Mouse (Mus musculus) embryonic facial prominence, embryonic 11.5 days (tissue): ENCODE measurements at regions not wholly inside any gene's neighbourhood (a gene's known extent, or its start where the extent isn't known, plus 50 kb on each side); places are given as distances from the start of the nearest gene placed in this dataset.

ENCODE experiments used
- ATAC-seq: fragments of 200-750 bp; cut with Nextera tagmentation; replicated peaks from 2 replicates; pipeline ENCODE4 v1.8.0; 2017; ENCODE audit warnings: low read depth; ENCODE audit not compliant: insufficient number of reproducible peaks, low FRiP score, low TSS enrichment
- DNase-seq: peaks from one replicate; pipeline ENCODE4 v3.0.0-alpha.2; 2015; ENCODE audit warnings: low spot score
- H3K27ac ChIP-seq: fragments of 300-500 bp; sonication (generic); replicated peaks from 2 replicates; pipeline ENCODE4 v1.5.1; 2014; ENCODE audit warnings: mild to moderate bottlenecking, low read depth, low read length, control low read depth
- H3K27me3 ChIP-seq: fragments of 300-500 bp; sonication (generic); 2 replicates; pipeline ENCODE4 v1.6.1; 2014; ENCODE audit warnings: mild to moderate bottlenecking, low read length, moderate library complexity, mixed read lengths; ENCODE audit not compliant: control insufficient read depth, insufficient read depth
- H3K36me3 ChIP-seq: fragments of 300-500 bp; sonication (generic); replicated peaks from 2 replicates; pipeline ENCODE4 v1.6.1; 2014; ENCODE audit warnings: low read depth, mild to moderate bottlenecking, low read length, moderate library complexity, mixed read lengths; ENCODE audit not compliant: control insufficient read depth, insufficient read depth
- H3K4me1 ChIP-seq: fragments of 300-500 bp; sonication (generic); 2 replicates; pipeline ENCODE4 v1.6.1; 2014; ENCODE audit warnings: low read length, mixed read lengths; ENCODE audit not compliant: control insufficient read depth, insufficient read depth
- H3K4me2 ChIP-seq: fragments of 300-500 bp; sonication (generic); 2 replicates; pipeline ENCODE4 v1.6.1; 2014; ENCODE audit warnings: low read depth, mild to moderate bottlenecking, control low read depth, low read length, moderate library complexity
- H3K4me3 ChIP-seq: fragments of 300-500 bp; sonication (generic); 2 replicates; pipeline ENCODE4 v1.5.1; 2014; ENCODE audit warnings: low read depth, low read length, control low read depth
- H3K9ac ChIP-seq: fragments of 300-500 bp; sonication (generic); replicated peaks from 2 replicates; pipeline ENCODE4 v1.6.1; 2014; ENCODE audit warnings: mild to moderate bottlenecking, control low read depth, low read length
- H3K9me3 ChIP-seq: fragments of 300-500 bp; sonication (generic); replicated peaks from 2 replicates; pipeline ENCODE4 v1.6.1; 2016; ENCODE audit warnings: mild to moderate bottlenecking, low read length, inconsistent platforms, mixed read lengths; ENCODE audit not compliant: control insufficient read depth
- WGBS: fragments of 180-500 bp; shearing (Covaris S2); extraction: QIAGEN DNeasy Blood & Tissue Kit; methylation state at CpG from one replicate; pipeline ENCODE4 v1.1.7; 2014; 5-methylcytosine and 5-hydroxymethylcytosine counted together

DNA sequence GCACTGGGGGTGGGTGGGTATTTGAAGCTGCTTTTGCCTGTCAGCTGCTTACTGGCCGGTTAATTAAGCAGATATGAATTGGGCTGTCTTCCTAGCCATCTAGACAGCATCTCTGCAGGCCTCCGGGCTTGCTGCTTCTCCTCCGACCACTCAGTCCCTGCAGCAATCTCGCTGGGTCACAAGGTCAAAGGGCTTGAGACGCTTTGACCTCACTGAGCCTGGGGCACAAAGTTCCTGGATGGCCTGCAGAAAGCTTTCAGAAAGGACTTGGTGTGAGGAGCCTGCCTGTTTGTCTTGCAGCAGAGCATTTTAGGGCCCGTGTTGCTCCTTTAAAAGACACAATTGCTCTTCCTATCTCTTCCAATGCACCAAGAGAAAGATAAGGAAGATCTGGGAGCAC lies 83.7 kb upstream of the Ppp2r5a start:
- Histone ChIP-seq H3K36me3 (no peaks in the 10 kb centered on the region), H3K9me3 (no peaks in the 10 kb centered on the region), H3K27me3 (no peaks in the 10 kb centered on the region), H3K9ac (no peak overlapping the region), H3K4me1 (no peaks in the 10 kb centered on the region), H3K4me2 (no peak overlapping the region), H3K4me3 (no peak overlapping the region), H3K27ac (no peak overlapping the region)
- 16% methylated on average over 6 of the region's 6 CpGs for WGBS
- ATAC-seq, result no peak
- DNase-seq, result no peak

DNA sequence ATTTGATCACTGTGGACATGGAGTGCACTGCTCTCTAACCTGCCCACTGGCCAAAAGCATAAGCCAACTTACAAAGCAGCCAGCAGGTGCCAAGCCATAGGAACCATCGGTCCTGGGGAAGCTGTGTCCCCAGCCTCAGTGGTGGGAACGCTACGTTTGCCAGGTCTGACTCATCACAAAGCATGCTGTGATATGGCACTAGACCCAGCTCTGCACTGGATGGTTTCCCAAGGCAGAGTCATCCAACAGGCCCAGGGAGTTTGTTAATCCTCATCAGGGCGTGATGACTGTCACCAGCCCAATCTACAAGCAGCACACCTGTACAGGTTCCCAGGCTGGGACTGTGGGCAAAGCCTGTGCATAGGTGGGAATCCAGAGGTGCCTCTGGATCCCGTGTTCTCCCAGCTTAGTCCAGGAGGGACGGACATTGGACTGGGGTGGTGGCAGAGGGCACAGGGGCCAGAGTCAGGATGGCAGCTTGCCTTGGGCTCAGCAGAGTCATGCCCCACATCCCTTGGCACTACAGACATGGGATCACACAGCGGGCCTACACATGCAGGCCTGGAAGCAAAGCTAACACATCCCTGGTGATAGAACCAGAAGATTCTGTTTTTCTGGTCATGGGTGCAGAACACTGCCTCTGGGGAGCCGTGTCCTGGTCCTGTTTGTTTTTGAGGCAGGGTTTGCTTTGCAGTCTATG lies 81.8 kb upstream of the Ppp2r5a start:
- no peak overlapping the region for H3K27ac ChIP-seq
- 88% methylated on average over 8 of the region's 8 CpGs for WGBS
- no peak for DNase-seq
- H3K9ac ChIP-seq, result no peak overlapping the region
- no peaks in the 10 kb centered on the region for H3K36me3 ChIP-seq
- no peaks in the 10 kb centered on the region for H3K4me1 ChIP-seq
- ATAC-seq, result no peak
- no peak overlapping the region for H3K4me2 ChIP-seq
- H3K27me3 ChIP-seq, result no peaks in the 10 kb centered on the region
- no peaks in the 10 kb centered on the region for H3K9me3 ChIP-seq
- H3K4me3 ChIP-seq, result no peak overlapping the region

DNA sequence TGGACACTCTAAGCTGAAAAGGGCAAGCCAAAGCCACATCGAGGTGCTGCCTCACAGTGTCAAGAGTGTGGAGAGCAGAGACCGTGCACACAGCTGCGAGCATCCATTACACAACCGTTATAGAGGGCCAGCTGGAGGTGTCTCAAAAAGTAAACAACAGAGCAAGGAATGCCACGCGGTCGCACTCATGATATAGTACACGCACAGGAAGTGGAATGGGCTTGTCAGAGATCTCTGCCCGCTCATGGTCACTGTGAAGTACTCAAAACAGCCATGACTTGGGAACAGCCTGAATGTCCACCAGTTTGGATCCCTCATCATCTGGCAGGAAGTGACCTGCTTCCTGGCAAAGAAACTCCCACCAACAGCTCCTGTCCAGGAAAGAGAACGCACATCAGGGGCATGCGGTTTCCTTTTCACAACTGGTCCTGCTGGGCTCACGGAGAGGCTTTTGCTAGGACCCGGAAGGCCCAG lies 76.9 kb upstream of the Ppp2r5a start:
- DNase-seq, result peak; percentile 11
- Histone ChIP-seq H3K9ac (no peak overlapping the region), H3K4me3 (no peak overlapping the region), H3K27me3 (no peaks in the 10 kb centered on the region), H3K36me3 (no peaks in the 10 kb centered on the region), H3K27ac (no peak overlapping the region), H3K4me1 (no peaks in the 10 kb centered on the region), H3K9me3 (no peaks in the 10 kb centered on the region), H3K4me2 (no peak overlapping the region)
- no peak for ATAC-seq
- whole genome bisulfite sequencing, result 71% methylated on average over 13 of the region's 13 CpGs

DNA sequence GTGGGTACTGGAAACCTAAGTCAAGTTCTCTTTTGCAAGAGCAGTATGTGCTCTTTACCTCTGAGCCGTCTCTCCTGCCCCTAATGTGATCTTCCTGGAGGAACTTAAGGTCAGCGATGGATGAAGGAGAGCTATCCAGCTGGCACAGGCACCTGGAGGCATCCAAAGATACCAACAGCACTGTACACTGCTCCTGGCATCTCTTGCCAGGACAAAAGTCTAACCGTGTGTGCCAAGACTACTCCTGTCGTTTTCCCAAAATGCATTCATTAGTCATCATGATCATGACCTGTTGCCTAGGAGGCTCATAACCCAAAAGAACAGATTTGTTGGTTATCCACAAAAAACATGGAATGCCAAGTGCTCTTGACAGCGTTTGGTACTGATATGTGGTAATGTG lies 69.5 kb upstream of the Ppp2r5a start:
- Histone ChIP-seq H3K4me3 (no peak overlapping the region), H3K27ac (no peak overlapping the region), H3K9me3 (no peaks in the 10 kb centered on the region), H3K36me3 (no peaks in the 10 kb centered on the region), H3K4me1 (no peaks in the 10 kb centered on the region; the same call in 1 of the 2 replicates), H3K9ac (no peak overlapping the region), H3K4me2 (no peak overlapping the region), H3K27me3 (no peaks in the 10 kb centered on the region)
- ATAC-seq, result no peak
- 88% methylated on average over 5 of the region's 5 CpGs for WGBS
- no peak for DNase-seq

DNA sequence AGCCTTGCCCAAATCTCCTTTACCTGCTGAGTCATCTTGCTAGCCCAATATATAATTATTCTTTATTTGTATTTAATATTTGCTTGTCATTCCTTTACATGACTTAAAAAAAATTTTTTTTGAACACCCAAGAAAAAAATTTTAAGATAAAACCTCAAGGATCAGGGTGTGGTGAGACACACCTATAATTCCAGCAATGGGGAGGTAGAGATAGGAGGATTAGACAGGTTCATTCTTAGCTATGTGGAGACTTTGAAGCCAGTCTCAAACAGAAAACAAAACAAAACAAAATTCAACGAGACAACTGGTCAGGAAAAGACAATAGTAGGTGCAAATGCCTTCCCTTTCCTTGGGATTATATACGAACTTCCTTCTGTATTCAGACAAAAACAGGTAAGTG lies 68.4 kb upstream of the Ppp2r5a start:
- Histone ChIP-seq H3K4me2 (no peak overlapping the region), H3K4me1 (no peaks in the 10 kb centered on the region; the same call in 1 of the 2 replicates), H3K27ac (no peak overlapping the region), H3K9me3 (no peaks in the 10 kb centered on the region), H3K4me3 (no peak overlapping the region), H3K27me3 (no peaks in the 10 kb centered on the region), H3K36me3 (no peaks in the 10 kb centered on the region), H3K9ac (no peak overlapping the region)
- DNase-seq (no peak), ATAC-seq (no peak)
- WGBS, result 64% methylated on average over 2 of the region's 2 CpGs

DNA sequence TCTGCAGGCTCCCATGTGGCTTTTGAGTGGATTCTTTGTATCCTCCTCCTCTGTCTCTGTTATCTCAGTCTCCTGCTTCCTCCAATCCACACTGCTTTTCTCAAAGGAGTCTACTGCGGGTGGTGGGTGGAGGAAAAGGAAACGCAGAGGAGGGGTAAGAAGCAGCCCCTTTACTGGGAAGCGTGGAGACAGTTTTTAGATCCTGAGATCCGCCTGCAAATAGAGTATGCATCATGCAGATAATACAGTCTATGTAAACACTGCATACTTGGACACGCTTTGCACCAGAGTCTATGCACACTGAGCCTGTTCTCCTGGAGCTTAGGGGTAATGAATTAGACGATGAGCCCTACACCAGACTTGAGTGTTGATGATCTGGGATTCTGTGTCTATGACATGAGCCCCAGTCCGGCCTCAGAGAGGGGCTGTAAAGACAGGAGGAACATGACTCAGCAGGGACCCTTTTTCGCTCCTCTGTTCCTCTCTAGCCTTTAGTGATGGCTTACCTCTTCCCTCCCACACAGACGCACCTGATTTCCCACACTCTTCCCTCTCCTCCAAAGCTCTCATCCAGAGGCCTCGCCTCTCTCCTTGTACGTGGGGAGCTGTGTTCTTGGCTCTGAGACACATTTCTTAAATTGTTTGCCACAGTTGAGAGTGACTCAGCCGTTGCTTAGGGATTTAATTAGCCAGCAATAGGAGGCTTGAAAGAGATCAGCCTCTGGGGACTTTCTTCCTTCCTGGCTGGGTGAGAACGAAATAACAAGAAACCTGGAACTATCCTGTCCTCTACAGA lies 67.3 kb upstream of the Ppp2r5a start:
- Histone ChIP-seq H3K4me2 (no peak overlapping the region), H3K27me3 (no peaks in the 10 kb centered on the region), H3K9me3 (no peaks in the 10 kb centered on the region), H3K9ac (no peak overlapping the region), H3K36me3 (no peaks in the 10 kb centered on the region), H3K4me3 (no peak overlapping the region), H3K4me1 (no peaks in the 10 kb centered on the region; the same call in 1 of the 2 replicates), H3K27ac (no peak overlapping the region)
- ATAC-seq (no peak), DNase-seq (no peak)
- 31% methylated on average over 13 of the region's 13 CpGs for WGBS

DNA sequence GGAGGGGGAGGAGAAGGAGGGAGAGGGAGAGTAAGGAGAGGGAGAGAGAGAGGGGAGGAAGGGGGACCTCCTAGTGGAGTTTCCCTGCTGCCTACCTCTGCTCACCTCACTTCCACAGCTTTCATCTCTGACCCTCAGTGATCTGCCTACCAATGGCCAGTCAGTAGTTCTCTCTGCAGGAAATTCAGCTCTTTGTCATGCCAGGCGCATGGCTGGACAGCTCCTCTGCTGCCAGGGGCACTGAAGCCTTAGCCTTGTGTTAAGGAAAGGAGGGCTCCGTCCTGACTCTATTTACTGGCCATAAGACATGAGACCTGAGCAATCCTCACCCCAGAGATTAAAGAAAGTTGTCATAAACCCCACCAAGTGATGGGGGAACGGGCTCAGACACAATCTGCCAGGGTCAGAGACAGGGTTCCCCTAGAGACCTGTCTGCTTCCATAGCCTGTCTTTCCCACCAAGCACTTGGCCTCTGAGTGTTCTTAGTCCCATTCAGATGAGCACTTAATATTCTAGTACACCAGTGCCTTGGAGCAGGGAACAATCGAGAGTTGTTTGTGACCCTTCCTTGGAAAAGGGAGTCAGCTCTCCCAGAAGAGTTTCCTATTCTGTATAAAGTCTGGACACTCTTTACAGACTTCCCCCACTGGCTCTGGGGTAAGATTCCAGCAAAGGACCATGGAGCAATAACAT lies 65.9 kb upstream of the Ppp2r5a start:
- 58% methylated on average over 4 of the region's 4 CpGs for WGBS
- no peak overlapping the region for H3K4me2 ChIP-seq
- ATAC-seq (no peak), DNase-seq (no peak)
- H3K4me1 ChIP-seq, result no peaks in the 10 kb centered on the region; the same call in 1 of the 2 replicates
- no peak overlapping the region for H3K4me3 ChIP-seq
- no peaks in the 10 kb centered on the region for H3K36me3 ChIP-seq
- H3K9me3 ChIP-seq, result no peaks in the 10 kb centered on the region
- H3K27ac ChIP-seq, result no peak overlapping the region
- no peak overlapping the region for H3K9ac ChIP-seq
- no peaks in the 10 kb centered on the region for H3K27me3 ChIP-seq

DNA sequence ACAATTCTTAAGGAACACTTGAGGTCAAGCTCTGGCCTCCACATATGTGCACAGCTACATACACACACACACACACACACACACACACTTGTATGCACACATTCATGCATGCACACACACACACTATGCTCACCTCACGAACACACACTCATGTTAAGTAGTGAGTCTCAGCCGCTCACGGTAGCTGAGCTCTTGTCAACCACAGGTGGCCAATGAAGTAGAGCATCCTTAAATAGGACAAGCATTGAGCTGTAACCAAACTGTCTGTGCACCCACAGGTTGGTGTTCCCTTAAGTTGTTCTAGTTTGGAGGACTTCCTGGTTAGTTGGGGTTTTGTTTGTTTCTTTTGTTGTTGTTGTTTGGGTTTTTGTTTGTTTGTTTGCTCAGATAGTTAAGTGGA lies 63.2 kb upstream of the Ppp2r5a start:
- Histone ChIP-seq H3K4me2 (no peak overlapping the region), H3K4me1 (no peaks in the 10 kb centered on the region; the same call in 1 of the 2 replicates), H3K27ac (no peak overlapping the region), H3K36me3 (no peaks in the 10 kb centered on the region), H3K9ac (no peak overlapping the region), H3K27me3 (no peaks in the 10 kb centered on the region), H3K4me3 (no peak overlapping the region), H3K9me3 (no peaks in the 10 kb centered on the region)
- ATAC-seq, result no peak
- 90% methylated on average over 3 of the region's 3 CpGs for WGBS
- no peak for DNase-seq
